ENCODE assay signal across 8 mouse cellular contexts in the genomic region with DNA sequence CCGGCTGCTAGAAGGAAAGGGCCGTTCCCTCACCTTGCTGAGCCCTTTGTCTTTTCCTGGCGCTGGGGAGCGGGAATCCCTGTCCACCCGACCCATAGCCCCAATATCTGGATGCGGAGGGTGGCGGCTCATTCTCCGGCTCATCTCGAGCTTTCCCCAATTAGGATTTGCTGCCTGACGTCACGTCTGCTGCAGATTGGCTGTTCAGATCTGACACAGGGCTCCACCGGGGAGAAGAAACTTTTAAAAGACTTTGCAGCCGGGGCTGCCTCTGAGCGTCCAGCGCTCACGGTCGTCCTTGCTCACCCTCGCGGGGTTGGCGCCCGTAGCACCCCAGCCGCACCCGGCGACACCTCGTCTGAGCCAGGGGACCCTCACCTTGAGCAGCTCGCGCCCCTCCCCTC. TPM values are rescaled to one million over a fixed set of nuclear protein-coding genes. Genes with fewer than 3 reads are reported as not detected.
DNase-seq lines count a peak whose midpoint lies in the region; ATAC-seq and TF ChIP-seq lines count a peak whose summit lies in the region.

A gene (plus strand): TSS at position 288 of the 404 bp plus-strand sequence.

- H3K4me3 ChIP-seq in cerebellum, adult 2 months (replicated peaks; ENCODE audit: insufficient read depth, low read depth, low read length) = peak within 1 kb of the TSS; percentile 52
- H3K4me3 ChIP-seq in hindbrain, embryonic 16.5 days (ENCODE audit: low read length) = peak within 1 kb of the TSS; percentile 88

- H3K36me3 ChIP-seq in hindbrain, embryonic 16.5 days (ENCODE audit: control insufficient read depth, insufficient read depth, low read length) = no peaks in the 10 kb centered on the region

- peak within 1 kb of the TSS; percentile 76 for H3K9ac ChIP-seq in hindbrain, embryonic 16.5 days (ENCODE audit: low read depth, low read length)

- H3K4me2 ChIP-seq in hindbrain, embryonic 16.5 days (ENCODE audit: low read length) = peak within 1 kb of the TSS; percentile 100

- peak; percentile 11 to 19 for DNase-seq in cerebellum, adult 2 months
- peak; percentile 59 for DNase-seq in gastrocnemius, postnatal 14 days
- DNase-seq in left cerebral cortex, postnatal 4 days = peak; percentile 48
- peak; percentile 22 to 45 for DNase-seq in right cerebral cortex, postnatal 36 days (ENCODE audit: low spot score in 2 of 2)

- no peak for TF ChIP-seq CTCF in cerebellum, adult 2 months (IDR thresholded peaks at IDR 0.05; ENCODE audit: borderline replicate concordance, insufficient read depth, low read depth, low read length)

- H3K4me1 ChIP-seq in cerebellum, adult 2 months (ENCODE audit: control insufficient read depth, insufficient read depth, low read length) = no peaks in the 10 kb centered on the region
- peaks cover 4% of the 10 kb centered on the region for H3K4me1 ChIP-seq in hindbrain, embryonic 16.5 days (ENCODE audit: control insufficient read depth, insufficient read depth, low read depth, low read length)

- no peak for TF ChIP-seq POLR2A in cerebellum, adult 2 months (IDR thresholded peaks at IDR 0.05; ENCODE audit: borderline replicate concordance, insufficient read depth, low read length)

- intact Hi-C loops in gastrocnemius, postnatal 14 days (cut with DNase I; ENCODE audit: low total_unique reads) = no loop called here
- intact Hi-C loops in left cerebral cortex, postnatal 4 days (cut with DNase I) = loop anchor here (2.0 to 5.0 kb wide), 2 partner anchors 194 to 532 kb away; no protein-coding TSS in a partner anchor

- H3K27ac ChIP-seq in cerebellum, adult 2 months (ENCODE audit: insufficient read depth, low read length) = no peak within 1 kb of the TSS
- H3K27ac ChIP-seq in hindbrain, embryonic 16.5 days (ENCODE audit: low read depth, low read length) = peak within 1 kb of the TSS; percentile 29; the same call in 1 of the 2 replicates

- no peaks in the 10 kb centered on the region for H3K9me3 ChIP-seq in hindbrain, embryonic 16.5 days (ENCODE audit: control insufficient read depth, low read length)

- peaks cover 5% of the 10 kb centered on the region; the same call in 1 of the 2 replicates for H3K27me3 ChIP-seq in cerebellum, adult 2 months (ENCODE audit: control insufficient read depth, insufficient read depth, low read length)
- H3K27me3 ChIP-seq in hindbrain, embryonic 16.5 days (replicated peaks; ENCODE audit: control insufficient read depth, insufficient read depth, low read length) = 0 out of 2 replicates have a peak, but pooled peaks cover 5% of the 10 kb centered on the region

- no peak for ATAC-seq in cerebellum, adult (ENCODE audit: insufficient number of reproducible peaks, low FRiP score, low TSS enrichment)
- ATAC-seq in common myeloid progenitor, adult 5-6 weeks (replicated peaks; ENCODE audit: low read depth, poor library complexity, severe bottlenecking) = peak; percentile 58
- peak; percentile 83 for ATAC-seq in hindbrain, embryonic 16.5 days
- ATAC-seq in megakaryocyte progenitor cell, adult 5-6 weeks (replicated peaks; ENCODE audit: poor library complexity) = peak; percentile 76

- 1% methylated on average over 27 of the region's 27 CpGs for WGBS in cerebellum, adult 2 months
- WGBS in hindbrain, embryonic 16.5 days = 0% methylated on average over 24 of the region's 27 CpGs

RNA-seq across cellular contexts. Expression of the gene that starts here (rescaled TPM):
- 1.8 and 1.9 TPM in 2 replicates for polyA plus RNA-seq in cerebellum, adult 2 months (2012; rRNA removed)
- 2.2 and 2.5 TPM in 2 replicates for total RNA-seq in common myeloid progenitor, adult 5-6 weeks (2017)
- total RNA-seq in gastrocnemius, postnatal 14 days (2021) = 10 to 100 TPM; 18.4 to 18.7 TPM
- polyA plus RNA-seq in hindbrain, embryonic 16.5 days (2015; fragmentation: Nextera tagmentation; extraction: Ambion mirVana) = 1.6 and 2.0 TPM in 2 replicates
- total RNA-seq in left cerebral cortex, postnatal 4 days (2021) = 1 to 10 TPM; 3.1 to 3.3 TPM
- total RNA-seq in megakaryocyte progenitor cell, adult 5-6 weeks (2015) = 0.07 and 0.30 TPM in 2 replicates
- total RNA-seq in megakaryocyte progenitor cell, adult 5-6 weeks (2017) = 0.12 and 0.20 TPM in 2 replicates

Comparison
In these comparisons a context has a peak if more than half of its experiments do, and no peak if none do; other contexts are left out.
1. Peak in ATAC-seq in megakaryocyte progenitor cell, adult 5-6 weeks; RNA of the gene not detected or under 1 TPM.